Mouse (Mus musculus) heart, adult 2 months (tissue): ENCODE measurements around the gene Dgkq.

Experiments used
- CTCF ChIP-seq: fragments of 200-600 bp; IDR thresholded peaks from 2 replicates; pipeline ENCODE4 v1.8.1; 2022; ENCODE audit warnings: antibody characterized with exemption, mild to moderate bottlenecking, moderate library complexity
- EP300 ChIP-seq: fragments of 200-500 bp; IDR thresholded peaks from 2 replicates; pipeline ENCODE4 v1.6.1; 2011; ENCODE audit warnings: low read depth, low read length, control low read depth; ENCODE audit not compliant: insufficient read depth

DNA sequence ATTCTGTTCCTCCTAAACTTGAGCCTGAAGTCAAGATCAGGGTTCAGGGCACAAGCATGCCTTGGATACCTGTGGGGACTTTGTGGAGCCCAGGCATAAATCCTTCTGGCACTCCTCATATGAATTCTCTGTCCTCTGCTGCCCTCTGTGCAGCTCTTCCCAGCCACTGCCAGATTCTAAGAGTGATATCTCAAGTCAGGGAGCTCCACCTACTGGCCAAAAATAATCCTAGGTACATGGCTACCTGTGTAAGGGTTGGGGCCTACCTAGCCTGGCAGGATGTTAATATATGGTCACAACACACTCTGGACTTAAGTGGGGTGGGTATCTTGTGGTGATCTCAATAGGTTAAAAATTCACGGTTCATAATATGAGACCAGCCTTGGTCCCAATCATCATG, 17.6 kb downstream of the Dgkq start:
- TF ChIP-seq EP300 (no peak), CTCF (peak; percentile 77)
